Mouse (Mus musculus) WW6 (cell line): Measurements from ENCODE around the gene Acap2.
A peak's percentile ranks its signal among the peaks of the same experiment; 100 is the strongest.

Source experiments
- DNase-seq: peaks from one replicate; pipeline ENCODE4 v3.0.0-alpha.2; 2013; ENCODE audit warnings: low read depth, low spot score

Gene Acap2

DNA sequence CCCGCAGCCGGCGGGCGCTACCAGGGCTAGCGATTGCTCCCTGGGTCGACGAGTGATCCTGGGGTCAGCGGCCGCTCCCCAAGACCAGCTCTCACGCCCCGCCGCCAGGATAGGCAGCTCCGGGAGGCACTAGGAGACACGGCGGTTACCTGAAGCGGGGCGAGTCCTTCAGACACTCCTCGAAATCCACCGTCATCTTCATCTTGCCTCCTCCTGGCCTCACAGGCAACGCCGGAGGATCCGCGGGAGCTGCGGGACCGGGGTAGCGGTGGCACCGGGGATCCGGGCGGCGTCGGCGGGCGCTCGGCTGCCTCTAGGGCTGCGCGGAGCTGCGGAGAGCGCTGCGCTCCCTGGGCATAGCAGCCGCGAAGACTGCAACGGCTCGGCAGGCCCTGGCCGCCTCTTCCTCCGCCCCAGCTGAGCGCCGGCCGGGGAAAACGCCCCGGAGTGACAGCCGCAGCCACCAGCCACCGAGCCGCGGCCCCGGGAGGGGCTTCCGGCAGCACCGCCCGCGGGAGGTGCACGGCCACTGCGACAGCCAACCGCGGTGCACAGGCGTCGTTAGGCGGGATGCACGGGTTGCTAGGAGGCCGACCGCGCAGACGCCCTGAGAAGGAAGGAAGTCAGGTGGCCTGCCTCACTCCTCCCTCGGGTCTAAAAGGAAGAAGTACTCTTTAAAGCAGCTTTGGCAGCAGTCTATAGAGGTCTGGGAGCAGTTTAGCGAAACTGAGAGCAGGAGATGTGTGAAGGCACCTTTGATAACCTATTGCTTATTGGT is at the start of gene Acap2:
TSS of gene Acap2 (minus strand) at position 456 of the 778 bp plus-strand sequence.
- DNase-seq = peak; percentile 85

DNA sequence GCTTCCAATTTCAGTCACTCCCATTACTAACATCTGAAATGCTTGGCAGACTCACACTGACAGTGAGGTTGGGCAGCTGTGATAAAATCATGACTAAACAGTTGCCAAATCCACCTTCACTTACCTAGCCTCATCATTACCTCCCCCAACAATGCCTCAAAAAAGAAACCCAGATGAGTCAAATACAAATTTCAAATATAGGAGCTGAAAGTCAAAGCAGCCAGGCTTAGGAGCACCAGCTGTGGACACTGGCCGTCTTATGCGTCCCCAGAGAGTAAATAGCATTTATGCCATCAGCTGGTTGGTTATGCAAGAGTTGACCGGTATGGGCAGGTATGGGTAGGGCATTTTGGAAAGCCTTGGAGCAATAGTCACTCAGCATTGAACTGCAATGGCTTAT is 48.4 kb upstream of the Acap2 start:
- no peak for DNase-seq

DNA sequence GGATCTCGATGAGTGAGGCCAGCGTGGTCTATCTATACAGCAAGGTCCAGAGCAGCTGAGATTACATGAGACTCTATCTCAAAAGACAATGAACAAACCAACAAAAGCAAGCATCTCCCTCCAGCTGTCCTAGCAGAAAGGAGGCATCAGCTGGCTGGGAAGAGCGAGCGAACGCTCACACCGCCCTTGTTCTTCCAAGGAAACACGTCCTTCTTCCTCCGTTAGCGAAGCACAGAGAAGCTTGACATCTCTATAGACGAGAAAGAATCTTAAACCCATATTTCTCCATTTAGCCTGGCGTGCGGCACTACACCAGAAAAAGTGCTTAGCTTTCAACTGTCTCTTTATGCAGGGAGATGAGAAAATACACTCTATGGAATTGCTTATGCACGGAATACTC is 47.7 kb upstream of the Acap2 start:
- no peak for DNase-seq

DNA sequence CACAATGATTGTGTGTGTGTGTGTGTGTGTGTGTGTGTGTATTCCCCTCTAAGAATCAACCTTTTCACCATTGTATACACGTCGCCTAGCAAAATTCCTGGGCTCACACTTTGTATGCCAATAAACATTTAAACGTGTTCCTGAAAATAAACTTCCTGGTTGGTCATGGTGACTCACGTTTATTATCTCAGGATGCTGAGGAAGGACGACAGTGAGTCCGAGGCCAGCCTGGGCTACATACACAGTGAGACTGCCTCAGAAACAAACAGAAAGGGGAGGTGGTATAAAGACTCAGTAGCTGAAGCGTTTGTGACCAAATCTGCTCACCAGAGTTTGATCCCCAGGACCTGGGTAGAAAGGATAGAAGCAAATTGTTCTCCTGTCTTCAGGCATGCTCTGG is 46.4 kb upstream of the Acap2 start:
- DNase-seq = no peak

DNA sequence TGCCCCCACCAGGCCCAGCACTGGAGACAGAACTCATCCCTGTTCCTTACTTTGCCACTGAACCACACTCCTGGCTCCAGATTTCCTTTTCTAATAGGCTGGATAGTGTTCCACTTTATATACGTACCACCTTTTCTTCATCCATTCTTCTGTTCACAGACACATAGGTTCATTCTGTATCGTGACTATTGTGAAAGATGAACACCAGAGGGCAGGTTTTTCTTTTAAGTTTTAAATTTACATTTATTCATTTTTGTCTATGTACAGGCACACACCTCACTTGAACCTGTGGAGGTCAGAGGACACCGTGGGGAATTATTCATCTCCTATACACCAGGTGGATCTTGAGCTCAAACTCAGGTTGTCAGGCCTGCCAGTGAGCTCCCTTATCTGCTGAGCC is 43.0 kb upstream of the Acap2 start:
- DNase-seq = no peak

DNA sequence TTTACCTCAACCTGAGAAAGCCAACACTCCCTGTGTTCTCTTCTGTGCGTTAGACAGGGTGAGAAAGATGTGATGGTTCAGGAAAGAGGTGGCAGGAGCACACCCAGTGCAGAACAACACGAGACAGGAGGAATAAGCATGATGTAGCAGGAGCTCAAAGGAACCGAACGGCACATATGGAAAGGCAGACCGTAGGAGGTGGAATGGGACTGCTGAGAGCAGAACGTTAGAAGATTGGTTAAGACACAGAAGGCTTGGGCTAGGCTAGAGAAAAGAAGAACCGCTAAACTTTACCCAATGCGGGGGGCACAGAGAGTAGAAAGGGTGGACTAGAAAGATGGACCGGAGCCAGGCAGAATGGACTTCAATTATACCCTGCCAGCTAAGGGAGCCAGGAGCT is 40.4 kb upstream of the Acap2 start:
- DNase-seq = no peak

DNA sequence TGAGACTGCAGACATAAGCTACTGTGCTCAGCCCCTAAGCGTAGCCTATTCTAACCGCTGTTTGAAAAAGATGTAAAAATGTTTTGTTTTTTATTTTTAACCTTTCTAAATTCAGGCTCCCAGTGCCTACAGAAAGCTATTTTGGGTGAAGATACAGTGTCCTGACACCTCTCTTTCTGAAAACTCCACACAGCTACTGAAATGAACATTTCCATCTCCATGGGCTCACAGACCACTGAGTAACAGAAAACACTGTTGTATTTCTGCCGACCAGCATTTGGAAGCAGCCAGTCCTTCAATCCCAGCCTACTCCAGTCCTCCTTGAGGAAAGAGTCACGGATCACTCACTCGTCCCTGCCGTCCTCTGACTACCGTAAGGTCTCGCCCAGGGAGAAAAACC is 39.5 kb upstream of the Acap2 start:
- no peak for DNase-seq

DNA sequence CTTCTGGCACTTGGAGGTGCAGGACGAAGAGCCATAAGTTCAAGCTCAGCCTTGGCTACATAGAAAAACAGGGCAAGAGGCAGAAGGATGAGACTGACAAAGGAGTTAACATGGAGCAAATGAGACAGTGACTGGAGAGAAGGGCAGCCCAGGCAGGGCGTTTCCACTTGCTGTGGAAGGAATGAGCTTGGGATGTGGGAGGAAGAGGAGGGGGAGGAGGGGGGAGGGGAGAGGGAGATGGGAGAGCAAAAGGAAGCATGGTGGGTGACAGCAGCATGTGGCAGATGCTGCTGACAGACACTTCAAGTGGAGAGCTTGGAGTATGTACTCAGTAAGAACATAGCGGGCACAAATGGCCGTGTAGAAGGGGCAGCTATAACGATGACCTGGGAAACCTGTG is 37.2 kb upstream of the Acap2 start:
- no peak for DNase-seq

DNA sequence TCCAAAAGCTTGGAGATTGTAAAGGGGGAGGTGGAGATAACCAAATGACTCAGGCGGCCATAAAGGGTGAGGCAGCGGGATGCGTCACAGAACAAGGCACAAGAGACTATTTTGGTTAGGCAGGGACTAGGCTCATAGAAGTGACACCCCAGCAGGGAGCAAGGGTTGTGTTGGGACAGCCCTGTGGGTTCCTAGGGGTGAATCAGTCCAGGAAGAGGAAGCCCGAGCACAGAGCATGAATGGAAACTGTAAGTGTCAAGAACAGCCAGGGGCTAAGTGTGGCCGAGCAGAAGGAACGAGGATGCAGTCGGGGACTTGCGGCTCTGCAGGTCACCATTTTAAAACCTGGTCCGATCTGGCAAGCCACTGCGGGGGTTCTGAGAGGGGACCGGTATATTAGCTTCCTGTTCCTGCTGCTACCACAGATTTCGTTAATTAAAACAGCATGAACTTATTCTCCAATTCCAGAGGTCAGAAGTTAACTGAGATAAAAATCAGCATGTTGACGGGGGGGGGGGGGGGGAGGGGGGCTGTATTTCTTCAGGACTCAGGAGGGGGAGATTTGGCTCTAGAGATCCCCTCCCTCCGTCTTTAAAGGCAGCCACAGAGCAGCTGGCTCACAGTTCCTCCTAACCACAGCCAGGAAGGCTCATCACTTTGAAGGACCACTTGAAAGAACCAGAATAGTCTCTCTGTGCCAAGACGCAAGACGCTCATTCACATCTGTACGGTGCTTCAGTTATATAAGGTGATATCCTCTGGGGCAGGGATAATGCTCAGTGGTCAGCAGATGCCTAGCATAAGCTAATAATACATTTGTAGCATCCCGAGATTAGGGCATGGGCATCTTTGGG is 34.6 kb upstream of the Acap2 start:
- DNase-seq = no peak

DNA sequence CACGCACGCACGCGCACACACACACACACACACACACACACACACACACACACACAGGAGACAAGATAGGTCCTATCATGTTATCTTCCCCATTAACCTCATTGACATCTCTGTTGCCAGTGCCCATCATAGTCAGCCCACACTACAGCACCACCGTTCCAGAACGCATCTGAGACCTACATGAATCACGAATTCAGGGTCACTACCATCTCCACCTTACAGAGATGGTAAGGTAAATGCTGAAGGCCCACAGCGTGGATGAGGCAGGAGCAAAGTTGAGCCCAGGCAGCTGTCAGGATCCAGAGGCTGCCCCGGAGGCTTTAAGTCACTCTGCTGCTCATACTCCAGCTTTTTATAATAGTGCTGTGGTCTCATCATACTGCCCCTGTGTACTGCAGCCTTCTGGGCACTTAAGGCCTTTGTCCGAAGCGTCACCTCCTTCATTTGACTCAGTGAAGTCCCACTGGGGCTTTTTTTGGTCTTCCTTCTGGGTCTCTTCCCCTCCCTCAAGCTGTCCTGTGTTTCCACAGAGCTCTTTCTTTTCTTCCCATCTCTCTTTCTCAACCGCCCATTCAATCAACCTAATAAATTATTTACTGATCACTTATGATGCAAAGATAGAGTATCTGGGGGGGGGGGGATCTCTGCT is 33.9 kb upstream of the Acap2 start:
- no peak for DNase-seq

DNA sequence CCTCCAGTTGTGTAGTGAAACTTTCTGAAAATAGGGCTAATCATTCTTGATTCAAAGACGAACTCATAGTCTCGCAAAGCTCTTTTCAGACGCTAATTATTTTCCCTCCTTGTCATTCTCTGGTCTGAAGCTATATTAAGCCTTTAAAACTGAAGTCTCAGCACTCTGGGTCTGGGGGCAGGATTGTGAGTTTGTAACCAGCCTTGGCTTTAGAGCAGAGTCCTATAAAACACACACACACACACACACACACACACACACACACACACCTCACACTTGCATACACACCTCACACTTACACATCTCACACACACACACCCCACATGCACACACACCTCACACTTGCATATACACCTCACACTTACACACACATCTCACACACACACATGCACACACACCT is 33.3 kb upstream of the Acap2 start:
- DNase-seq = no peak

DNA sequence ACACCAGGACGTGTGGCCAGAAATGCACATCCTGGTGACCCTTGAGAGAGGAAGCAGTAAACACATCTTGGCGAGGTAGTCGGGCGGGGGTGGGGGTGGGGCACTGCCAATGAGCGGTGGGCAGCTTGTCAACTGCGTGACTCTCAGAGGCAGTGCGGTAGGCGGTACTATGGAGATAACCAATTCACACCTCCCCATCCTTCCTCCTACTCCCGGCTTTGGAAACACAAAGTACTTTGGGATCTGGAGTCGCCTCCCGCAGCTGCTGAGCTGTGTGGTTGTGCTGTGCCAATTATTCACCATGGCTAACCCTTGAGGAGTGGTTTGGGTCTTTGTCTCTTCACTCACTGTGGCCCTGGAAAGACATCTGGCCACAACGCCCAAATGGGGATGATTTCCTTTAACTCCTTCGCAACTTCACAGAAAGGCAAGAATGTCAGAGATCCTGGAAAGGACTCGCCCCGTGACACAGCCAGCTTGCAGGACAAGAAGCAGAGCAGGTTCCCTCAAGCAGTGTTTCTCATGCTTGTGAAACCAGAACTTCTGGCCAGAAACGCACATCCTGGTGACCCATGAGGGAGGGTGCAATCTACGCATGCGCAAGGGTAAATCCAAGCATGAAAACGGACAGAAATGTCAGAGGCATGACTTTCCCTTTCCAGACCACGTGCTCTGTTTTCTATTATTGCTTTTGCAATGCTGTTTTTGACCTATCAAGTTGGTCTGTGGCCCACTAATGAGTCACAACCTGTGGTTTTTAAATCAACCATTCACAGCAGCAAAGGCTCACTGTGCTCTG is 32.7 kb upstream of the Acap2 start:
- no peak for DNase-seq

DNA sequence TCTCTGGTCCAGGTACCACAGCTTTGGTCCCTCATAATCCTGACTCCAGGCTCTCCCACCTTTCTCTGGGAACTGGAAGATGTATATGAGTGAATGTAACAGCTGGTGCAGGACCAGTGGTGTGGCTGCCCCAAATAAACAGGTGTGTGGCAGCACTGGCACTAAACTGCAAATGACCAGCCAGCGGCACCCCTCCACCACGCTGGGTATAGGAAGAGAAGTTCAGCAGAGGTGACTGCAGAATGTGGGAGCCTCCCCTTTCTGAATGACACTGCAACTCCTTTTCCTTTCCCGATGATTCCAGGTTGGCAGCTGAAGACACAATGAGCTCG is 32.1 kb upstream of the Acap2 start:
- DNase-seq = no peak

DNA sequence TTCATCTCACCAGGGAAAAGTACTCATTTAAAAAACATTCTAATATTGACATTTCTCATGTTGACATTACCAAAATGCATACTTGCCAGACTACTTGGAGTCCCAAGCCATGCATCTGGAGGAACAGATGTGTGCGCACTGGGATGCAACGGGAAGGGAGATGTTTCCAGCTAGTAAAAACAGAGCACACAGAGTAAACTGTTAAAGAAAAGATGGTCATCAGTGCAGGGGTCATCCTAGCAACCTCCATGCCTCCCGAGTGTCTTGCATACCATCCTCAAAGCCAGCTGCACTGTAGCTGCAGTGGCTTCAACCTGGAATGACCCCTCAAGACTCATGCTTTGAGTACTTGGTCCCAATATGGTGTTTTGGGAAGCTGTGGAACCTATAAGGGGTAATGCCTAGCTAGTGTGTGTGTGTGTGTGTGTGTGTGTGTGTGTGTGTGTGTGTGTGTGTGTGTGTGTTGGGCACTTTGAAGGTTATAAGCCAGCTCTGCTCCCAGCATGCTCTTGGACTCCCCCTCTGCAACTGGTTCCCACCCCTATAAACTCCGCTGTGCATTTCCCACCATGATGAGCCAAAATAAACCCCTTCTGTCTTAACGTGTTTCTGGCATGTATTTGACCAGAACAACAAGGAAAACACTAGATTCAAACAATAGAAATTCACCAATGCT is 31.6 kb upstream of the Acap2 start:
- DNase-seq = no peak

DNA sequence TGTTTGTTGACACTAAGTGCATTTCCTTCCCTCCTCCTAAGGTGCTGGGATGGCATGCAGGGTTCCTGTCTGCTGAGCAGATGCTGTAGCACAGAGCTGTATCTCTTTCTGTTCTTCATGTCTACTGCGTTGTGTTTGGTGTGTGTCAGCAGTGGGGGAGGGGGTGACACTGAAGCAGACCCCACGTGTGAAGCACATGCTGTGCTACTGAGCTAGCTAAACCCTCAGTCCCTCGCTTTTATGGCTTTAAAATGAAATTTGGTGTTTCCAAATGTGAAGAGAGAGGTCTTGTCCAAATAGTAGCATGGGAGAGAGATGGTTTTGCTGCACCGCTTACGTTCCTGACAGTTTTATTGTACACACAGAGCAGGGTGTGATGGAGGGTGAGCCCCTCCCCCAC is 30.5 kb upstream of the Acap2 start:
- DNase-seq = no peak

DNA sequence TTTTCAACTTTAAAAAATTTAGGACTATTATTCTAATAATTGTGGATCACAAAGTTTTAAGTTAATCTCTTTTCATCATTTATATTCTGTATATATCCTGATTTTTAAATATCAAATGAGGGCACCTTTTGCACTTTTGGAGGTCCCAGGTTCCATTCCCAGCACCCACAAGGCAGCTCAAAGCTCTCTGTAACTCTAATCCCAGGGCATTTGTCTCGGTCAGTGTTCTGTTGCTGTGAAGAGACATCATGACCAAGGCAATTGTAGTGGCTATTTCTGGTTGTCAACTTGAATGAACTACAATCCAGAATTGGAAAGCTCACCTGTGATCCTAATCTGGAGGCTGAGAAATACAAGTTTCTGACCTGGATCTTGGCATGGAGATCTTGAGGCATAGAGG is 26.7 kb upstream of the Acap2 start:
- DNase-seq = no peak

DNA sequence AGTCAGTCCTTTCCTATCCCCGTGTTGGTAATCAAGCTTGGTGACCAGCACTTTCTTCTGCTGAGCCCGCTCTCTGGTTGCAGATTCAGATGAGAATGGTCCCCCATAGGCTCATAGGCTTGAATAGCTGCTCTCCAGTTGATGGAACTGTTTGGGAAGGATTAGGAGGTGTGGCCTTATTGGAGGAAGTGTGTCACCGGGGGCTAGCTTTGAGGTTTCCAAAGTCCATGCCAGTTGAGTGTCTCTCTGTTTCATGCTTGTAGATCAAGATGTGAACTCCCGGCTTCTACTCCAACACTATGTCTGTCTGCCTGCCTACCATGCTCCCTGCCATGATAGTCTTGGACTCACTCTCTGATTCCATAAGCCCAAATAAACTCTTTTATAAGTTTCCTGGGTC is 14.2 kb upstream of the Acap2 start:
- DNase-seq = no peak

DNA sequence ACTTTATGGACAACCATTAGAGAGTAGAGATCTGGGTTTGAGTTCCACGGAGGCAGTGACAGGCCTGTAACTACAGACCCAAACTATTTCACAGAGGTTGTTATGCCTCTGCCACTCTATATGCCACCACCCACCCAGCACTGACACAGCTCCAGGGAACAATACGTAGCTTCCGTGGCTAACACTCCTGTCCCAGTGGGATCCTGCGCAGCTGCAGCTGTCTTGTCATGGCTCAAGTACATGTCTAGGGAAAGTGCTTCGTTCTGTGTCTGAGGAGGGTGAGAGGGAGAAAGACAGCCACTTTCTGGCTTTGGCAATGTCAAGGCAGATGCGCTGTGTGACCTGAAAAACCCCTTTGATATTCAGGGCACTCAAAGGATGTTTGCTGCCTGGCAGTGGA is 12.4 kb upstream of the Acap2 start:
- no peak for DNase-seq

DNA sequence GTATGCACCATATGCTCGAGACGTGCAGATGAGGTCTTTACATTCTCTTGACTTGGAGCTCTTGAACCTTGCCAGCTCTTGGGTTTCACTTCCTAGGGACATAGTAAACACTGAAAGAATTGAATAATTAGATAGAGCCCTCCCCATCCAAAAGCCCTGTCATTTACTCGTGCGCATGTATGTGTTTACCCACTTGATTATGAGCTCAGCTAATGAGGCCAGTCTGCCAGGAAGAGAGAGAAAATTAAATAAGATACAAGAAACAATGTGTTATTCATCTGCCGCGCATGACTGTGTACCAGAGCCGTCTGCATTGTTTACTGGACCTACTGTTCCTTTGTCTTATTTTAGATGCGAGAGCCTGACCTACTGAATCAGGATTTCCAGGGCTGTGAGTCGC is 10.5 kb upstream of the Acap2 start:
- no peak for DNase-seq

DNA sequence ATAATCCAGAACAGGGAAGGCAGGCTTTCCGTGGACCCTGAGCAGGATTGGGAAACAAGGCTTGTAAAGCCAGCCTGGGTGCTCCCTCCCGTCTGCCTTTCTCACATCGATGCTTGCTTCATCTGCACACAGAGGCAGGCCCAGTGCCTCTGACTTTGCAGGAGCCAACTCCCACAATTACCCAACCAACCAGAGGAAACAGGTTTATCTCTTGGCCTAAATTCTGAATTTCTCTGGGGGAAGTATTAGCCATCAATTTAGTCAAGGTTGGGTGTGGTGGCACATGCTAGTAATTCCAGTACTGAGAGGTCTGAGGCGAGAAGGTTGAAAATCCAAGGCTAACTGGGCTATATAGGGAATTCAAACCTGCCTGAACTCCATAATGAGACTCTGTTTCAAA is 9.4 kb upstream of the Acap2 start:
- no peak for DNase-seq

DNA sequence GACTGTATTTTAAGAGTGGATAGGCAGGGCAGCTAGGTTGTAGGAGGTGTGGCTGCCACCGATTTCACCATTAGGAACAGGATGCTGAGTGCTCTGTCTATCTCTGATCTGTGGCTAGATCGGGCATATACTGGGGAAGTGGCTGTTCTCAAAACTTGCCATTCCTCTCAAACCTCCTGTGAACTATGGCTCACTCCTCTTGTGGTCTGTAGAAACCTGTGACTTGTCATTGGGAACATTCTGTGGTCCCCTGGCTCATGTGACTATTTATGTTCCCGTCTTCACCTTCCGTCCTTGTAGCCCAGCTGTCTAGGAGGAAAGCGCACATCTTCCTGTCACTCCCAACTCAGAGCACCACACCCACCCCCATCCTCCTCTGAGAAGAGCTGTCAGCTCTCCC is 8.9 kb upstream of the Acap2 start:
- DNase-seq = no peak
